In the genomic region with DNA sequence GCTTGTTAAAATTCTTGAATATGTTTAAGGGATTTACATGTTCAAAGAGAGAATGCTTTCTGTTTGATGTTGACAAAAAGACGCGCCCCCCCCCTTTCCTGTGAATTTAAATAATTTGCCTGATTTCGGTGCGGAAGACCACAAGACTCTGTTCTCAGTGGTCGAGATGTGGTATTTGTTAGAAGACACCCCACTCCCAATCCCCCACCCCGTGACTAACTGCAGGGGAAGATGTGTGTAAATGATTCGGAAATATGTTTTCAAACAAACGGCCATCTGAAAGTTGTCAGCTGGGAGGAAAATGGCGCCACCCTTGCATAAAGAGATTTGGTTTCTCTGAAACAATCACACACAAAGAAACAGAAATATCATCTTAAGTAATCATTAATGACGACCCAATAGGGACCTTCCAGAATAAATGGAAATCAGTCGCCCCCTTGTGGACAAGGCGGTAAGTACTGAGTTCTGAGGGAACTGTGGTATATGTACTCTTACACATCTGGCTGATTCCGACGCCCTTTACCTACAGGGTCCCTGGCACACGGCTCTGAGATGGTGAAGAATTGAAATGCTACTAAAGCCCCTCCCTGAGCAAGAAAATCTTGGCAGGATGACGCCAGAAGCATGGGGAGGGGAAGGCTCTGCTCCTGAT, we compare ENCODE assay signal across 8 mouse cellular contexts. TPM values are rescaled to one million over a fixed set of nuclear protein-coding genes. Genes with fewer than 3 reads are reported as not detected.
DNase-seq lines count a peak whose midpoint lies in the region; ATAC-seq lines count a peak whose summit lies in the region.

No protein-coding gene starts in this region.

- H3K27me3 ChIP-seq in kidney, embryonic 16.5 days (ENCODE audit: insufficient read depth, low read length), result peaks cover 7% of the 10 kb centered on the region
- peaks cover 3% of the 10 kb centered on the region; the same call in 1 of the 2 replicates for H3K27me3 ChIP-seq in limb, embryonic 13.5 days
- peaks cover 13% of the 10 kb centered on the region for H3K27me3 ChIP-seq in neural tube, embryonic 13.5 days

- WGBS in kidney, embryonic 16.5 days, result 25% methylated on average over 16 of the region's 16 CpGs
- 11% methylated on average over 16 of the region's 16 CpGs for WGBS in limb, embryonic 13.5 days
- WGBS in neural tube, embryonic 13.5 days, result 26% methylated on average over 16 of the region's 16 CpGs

- no peak; the same call in 1 of the 2 replicates for ATAC-seq in kidney, embryonic 16.5 days (ENCODE audit: low FRiP score, low TSS enrichment)
- ATAC-seq in limb, embryonic 13.5 days (ENCODE audit: low FRiP score, low read depth), result peak; percentile 57
- 0 out of 2 replicates have a peak, but pooled peaks have one; percentile 32 for ATAC-seq in neural tube, embryonic 13.5 days (ENCODE audit: low read depth)

- H3K4me1 ChIP-seq in kidney, embryonic 16.5 days (ENCODE audit: insufficient read depth, low read length), result no peaks in the 10 kb centered on the region
- H3K4me1 ChIP-seq in limb, embryonic 13.5 days, result peaks cover 31% of the 10 kb centered on the region
- 0 out of 2 replicates have a peak, but pooled peaks cover 3% of the 10 kb centered on the region for H3K4me1 ChIP-seq in neural tube, embryonic 13.5 days (replicated peaks)

- H3K36me3 ChIP-seq in kidney, embryonic 16.5 days (ENCODE audit: insufficient read depth, low read length), result no peaks in the 10 kb centered on the region
- no peaks in the 10 kb centered on the region for H3K36me3 ChIP-seq in limb, embryonic 13.5 days
- H3K36me3 ChIP-seq in neural tube, embryonic 13.5 days, result no peaks in the 10 kb centered on the region

- H3K9me3 ChIP-seq in kidney, embryonic 16.5 days (ENCODE audit: low read length), result no peaks in the 10 kb centered on the region
- no peaks in the 10 kb centered on the region for H3K9me3 ChIP-seq in limb, embryonic 13.5 days
- H3K9me3 ChIP-seq in neural tube, embryonic 13.5 days, result no peaks in the 10 kb centered on the region

- no peak overlapping the region for H3K27ac ChIP-seq in kidney, embryonic 16.5 days (ENCODE audit: low read length)
- H3K27ac ChIP-seq in limb, embryonic 13.5 days, result peak overlapping the region; percentile 80; the same call in 1 of the 2 replicates
- H3K27ac ChIP-seq in neural tube, embryonic 13.5 days (replicated peaks), result no peak overlapping the region

- no peak overlapping the region for H3K9ac ChIP-seq in kidney, embryonic 16.5 days (replicated peaks; ENCODE audit: low read length)
- 0 out of 2 replicates have a peak overlapping the region, but pooled peaks have one; percentile 4 for H3K9ac ChIP-seq in limb, embryonic 13.5 days
- no peak overlapping the region for H3K9ac ChIP-seq in neural tube, embryonic 13.5 days

- no peak overlapping the region for H3K4me3 ChIP-seq in kidney, embryonic 16.5 days (ENCODE audit: low read length)
- H3K4me3 ChIP-seq in limb, embryonic 13.5 days, result no peak overlapping the region
- no peak overlapping the region for H3K4me3 ChIP-seq in neural tube, embryonic 13.5 days

- DNase-seq in 416B (ENCODE audit: low read depth), result peak; percentile 79
- peak; percentile 79 for DNase-seq in R1 (ENCODE audit: low read depth, low spot score)
- peak; percentile 87 for DNase-seq in embryo, embryonic 11 days
- peak; percentile 64 to 77 for DNase-seq in gastrocnemius, postnatal 4 days (ENCODE audit: low spot score in 2 of 2)
- DNase-seq in urinary bladder, postnatal 14 days (ENCODE audit: low spot score), result peak; percentile 86

- peak overlapping the region; percentile 11; the same call in 1 of the 2 replicates for H3K4me2 ChIP-seq in kidney, embryonic 16.5 days (replicated peaks; ENCODE audit: low read depth, low read length)
- H3K4me2 ChIP-seq in limb, embryonic 13.5 days (replicated peaks), result peak overlapping the region; percentile 50
- H3K4me2 ChIP-seq in neural tube, embryonic 13.5 days, result peak overlapping the region; percentile 16; the same call in 1 of the 2 replicates

RNA-seq across cellular contexts. Expression of a gene that starts 4.2 kb away (rescaled TPM):
- not detected for total RNA-seq in gastrocnemius, postnatal 4 days (2021)
- polyA plus RNA-seq in kidney, embryonic 16.5 days (2015; fragmentation: Nextera tagmentation; extraction: Ambion mirVana), result not detected in 2 replicates
- polyA plus RNA-seq in limb, embryonic 13.5 days (2015; fragmentation: Nextera tagmentation; extraction: Ambion mirVana), result 0.10 and 0.13 TPM in 2 replicates
- not detected in 2 replicates for polyA plus RNA-seq in neural tube, embryonic 13.5 days (2015; fragmentation: Nextera tagmentation; extraction: Ambion mirVana)

RNA-seq across cellular contexts. Expression of a gene that starts 16.0 kb away (rescaled TPM):
- not detected for total RNA-seq in gastrocnemius, postnatal 4 days (2021)
- polyA plus RNA-seq in kidney, embryonic 16.5 days (2015; fragmentation: Nextera tagmentation; extraction: Ambion mirVana), result 0.45 and 0.60 TPM in 2 replicates
- 0.28 and 0.33 TPM in 2 replicates for polyA plus RNA-seq in limb, embryonic 13.5 days (2015; fragmentation: Nextera tagmentation; extraction: Ambion mirVana)
- polyA plus RNA-seq in neural tube, embryonic 13.5 days (2015; fragmentation: Nextera tagmentation; extraction: Ambion mirVana), result not detected in 2 replicates

RNA-seq across cellular contexts. Expression of a gene that starts 59.8 kb away (rescaled TPM):
- not detected for total RNA-seq in gastrocnemius, postnatal 4 days (2021)
- polyA plus RNA-seq in kidney, embryonic 16.5 days (2015; fragmentation: Nextera tagmentation; extraction: Ambion mirVana), result not detected in 2 replicates
- polyA plus RNA-seq in limb, embryonic 13.5 days (2015; fragmentation: Nextera tagmentation; extraction: Ambion mirVana), result not detected in 2 replicates
- not detected in 2 replicates for polyA plus RNA-seq in neural tube, embryonic 13.5 days (2015; fragmentation: Nextera tagmentation; extraction: Ambion mirVana)
